Mouse (Mus musculus) CH12.LX (cell line): ENCODE measurements at regions not wholly inside any gene's neighbourhood (a gene's known extent, or its start where the extent isn't known, plus 50 kb on each side); places are given as distances from the start of the nearest gene placed in this dataset.

ENCODE experiments used
- DNase-seq: peaks from one replicate; pipeline ENCODE4 v3.0.0-alpha.2; 2013; ENCODE audit errors: extremely low read depth
- H3K27ac ChIP-seq: 2 replicates; pipeline ENCODE4 v1.5.1; 2012; ENCODE audit warnings: low read depth, mild to moderate bottlenecking, control low read depth, moderate library complexity; ENCODE audit not compliant: insufficient read depth
- H3K27me3 ChIP-seq: replicated peaks from 2 replicates; pipeline ENCODE3; 2012; ENCODE audit warnings: inconsistent platforms
- H3K36me3 ChIP-seq, 2 experiments: replicated peaks in 1 of 2; 2 replicates each; pipeline versions ENCODE3 to v1.6.1; 2012; ENCODE audit warnings: inconsistent platforms in 1 of 2, low read length in 1 of 2, mild to moderate bottlenecking in 1 of 2, mixed read lengths in 1 of 2, moderate library complexity in 1 of 2; ENCODE audit not compliant: control insufficient read depth in 1 of 2, insufficient read depth in 1 of 2
- H3K4me1 ChIP-seq, 2 experiments: 2 replicates each; pipeline ENCODE4 v1.6.1; 2012; ENCODE audit warnings: inconsistent platforms in 1 of 2, moderate library complexity in 1 of 2; ENCODE audit not compliant: insufficient read depth in 2 of 2, control insufficient read depth in 1 of 2
- H3K4me2 ChIP-seq: 2 replicates; pipeline ENCODE4 v1.6.1; 2012; ENCODE audit warnings: low read depth, mild to moderate bottlenecking, control low read depth; ENCODE audit not compliant: poor library complexity, insufficient read depth, severe bottlenecking
- H3K4me3 ChIP-seq, 3 experiments: fragments of 150-350 bp in 1 of 3; sonication (generic) in 1 of 3; replicated peaks in 1 of 3; 2 replicates each; pipeline versions ENCODE3 to v1.5.1; 2011 to 2012; ENCODE audit warnings: low read depth in 2 of 3, low read length in 2 of 3, mild to moderate bottlenecking in 2 of 3, moderate library complexity in 2 of 3, control low read depth in 1 of 3, improper control_type of control experiment in 1 of 3, inconsistent platforms in 1 of 3, mixed read lengths in 1 of 3; ENCODE audit not compliant: poor library complexity in 1 of 3
- H3K79me2 ChIP-seq: replicated peaks from 2 replicates; pipeline ENCODE4 v1.6.1; 2012; ENCODE audit warnings: mild to moderate bottlenecking, moderate library complexity; ENCODE audit not compliant: control insufficient read depth, poor library complexity, insufficient read depth, severe bottlenecking; ENCODE audit errors: extremely low read depth
- H3K9ac ChIP-seq: 2 replicates; pipeline ENCODE4 v1.6.1; 2012; ENCODE audit warnings: low read depth, mild to moderate bottlenecking, control low read depth, moderate library complexity; ENCODE audit not compliant: insufficient read depth
- H3K9me3 ChIP-seq: replicated peaks from 2 replicates; pipeline ENCODE3; 2012; ENCODE audit warnings: low read length, inconsistent platforms, mixed read lengths
- CHD1 ChIP-seq: IDR thresholded peaks from 2 replicates; pipeline ENCODE4 v1.6.1; 2012; ENCODE audit warnings: low read depth, low read length, improper control_type of control experiment, inconsistent platforms
- CHD2 ChIP-seq: IDR thresholded peaks from 2 replicates; pipeline ENCODE4 v1.6.1; 2011; ENCODE audit warnings: low read length, improper control_type of control experiment
- CTCF ChIP-seq, 2 experiments: IDR thresholded peaks in 1 of 2; conservative IDR thresholded peaks in 1 of 2; 2 replicates each; pipeline ENCODE4 v1.5.1; 2011 to 2012; ENCODE audit warnings: low read depth in 2 of 2, low read length in 2 of 2, improper control_type of control experiment in 1 of 2, inconsistent platforms in 1 of 2, mild to moderate bottlenecking in 1 of 2, moderate library complexity in 1 of 2
- ELF1 ChIP-seq: IDR thresholded peaks from 2 replicates; pipeline ENCODE4 v1.6.1; 2014; ENCODE audit warnings: low read depth, mild to moderate bottlenecking, inconsistent platforms, low read length, improper control_type of control experiment
- EP300 ChIP-seq: IDR thresholded peaks from 2 replicates; pipeline ENCODE4 v1.6.1; 2011; ENCODE audit warnings: low read length, improper control_type of control experiment
- HCFC1 ChIP-seq: IDR thresholded peaks from 2 replicates; pipeline ENCODE4 v1.6.1; 2012; ENCODE audit warnings: low read depth, mild to moderate bottlenecking, inconsistent platforms, low read length, improper control_type of control experiment
- JUN ChIP-seq: IDR thresholded peaks from 2 replicates; pipeline ENCODE4 v1.6.1; 2011; ENCODE audit warnings: low read depth, mild to moderate bottlenecking, low read length, improper control_type of control experiment, moderate library complexity; ENCODE audit not compliant: insufficient read depth
- KAT2A ChIP-seq: IDR thresholded peaks from 2 replicates; pipeline ENCODE4 v1.6.1; 2012; ENCODE audit warnings: low read length, improper control_type of control experiment, inconsistent platforms; ENCODE audit not compliant: insufficient replicate concordance
- MAFK ChIP-seq: IDR thresholded peaks from 2 replicates; pipeline ENCODE4 v1.6.1; 2011; ENCODE audit warnings: low read length, improper control_type of control experiment; ENCODE audit not compliant: insufficient replicate concordance
- MAX ChIP-seq: IDR thresholded peaks from 2 replicates; pipeline ENCODE4 v1.6.1; 2011; ENCODE audit warnings: low read length, improper control_type of control experiment
- MAZ ChIP-seq: IDR thresholded peaks from 2 replicates; pipeline ENCODE4 v1.6.1; 2012; ENCODE audit warnings: low read depth, mild to moderate bottlenecking, inconsistent platforms, low read length, improper control_type of control experiment, moderate library complexity
- MEF2A ChIP-seq: IDR thresholded peaks from 2 replicates; pipeline ENCODE4 v1.6.1; 2014; ENCODE audit warnings: low read depth, mild to moderate bottlenecking, inconsistent platforms, low read length, improper control_type of control experiment, borderline replicate concordance
- MYC ChIP-seq: IDR thresholded peaks from 2 replicates; pipeline ENCODE4 v1.6.1; 2011; ENCODE audit warnings: low read depth, mild to moderate bottlenecking, improper control_type of control experiment, low read length
- NELFE ChIP-seq: IDR thresholded peaks from 2 replicates; pipeline ENCODE4 v1.6.1; 2011; ENCODE audit warnings: low read depth, low read length, improper control_type of control experiment
- NRF1 ChIP-seq: IDR thresholded peaks from 2 replicates; pipeline ENCODE4 v1.6.1; 2014; ENCODE audit warnings: low read depth, mild to moderate bottlenecking, inconsistent platforms, low read length, improper control_type of control experiment, moderate library complexity
- PAX5 ChIP-seq: IDR thresholded peaks from 2 replicates; pipeline ENCODE4 v1.6.1; 2012; ENCODE audit warnings: low read length, inconsistent platforms, mixed read lengths
- POLR2A ChIP-seq: IDR thresholded peaks from 2 replicates; pipeline ENCODE4 v1.6.1; 2011; ENCODE audit warnings: low read depth, mild to moderate bottlenecking, improper control_type of control experiment, low read length
- SIN3A ChIP-seq: IDR thresholded peaks from 2 replicates; pipeline ENCODE4 v1.6.1; 2012; ENCODE audit warnings: low read length, improper control_type of control experiment, inconsistent platforms
- SMC3 ChIP-seq: IDR thresholded peaks from 2 replicates; pipeline ENCODE4 v1.6.1; 2011; ENCODE audit warnings: low read depth, low read length, improper control_type of control experiment
- TCF12 ChIP-seq: IDR thresholded peaks from 2 replicates; pipeline ENCODE4 v1.6.1; 2014; ENCODE audit warnings: low read depth, mild to moderate bottlenecking, inconsistent platforms, low read length, improper control_type of control experiment
- USF1 ChIP-seq: IDR thresholded peaks from 2 replicates; pipeline ENCODE4 v1.6.1; 2014; ENCODE audit warnings: low read depth, mild to moderate bottlenecking, inconsistent platforms, low read length, improper control_type of control experiment
- ZC3H11A ChIP-seq: IDR thresholded peaks from 2 replicates; pipeline ENCODE4 v1.6.1; 2012; ENCODE audit warnings: low read depth, mild to moderate bottlenecking, inconsistent platforms, low read length, improper control_type of control experiment
- ZMIZ1 ChIP-seq: IDR thresholded peaks from 2 replicates; pipeline ENCODE4 v1.6.1; 2012; ENCODE audit warnings: low read depth, mild to moderate bottlenecking, inconsistent platforms, low read length, improper control_type of control experiment
- ZNF384 ChIP-seq: IDR thresholded peaks from 2 replicates; pipeline ENCODE4 v1.6.1; 2012; ENCODE audit warnings: low read depth, low read length, improper control_type of control experiment, inconsistent platforms
- dilution Hi-C: fragments of 300-500 bp; cut with MboI; formaldehyde crosslinking; loops from 2 replicates; pipeline ENCODE4 v1.14.3; 2020; ENCODE audit warnings: low sequenced_read_pairs; ENCODE audit not compliant: extremely low pct_unique_long_range_greater_than_20kb, extremely low pct_ligation_motif_present
- in situ Hi-C: fragments of 300-500 bp; cut with MboI; formaldehyde crosslinking; loops from 3 replicates; pipeline ENCODE4 v1.14.3; 2019; ENCODE audit warnings: low sequenced_read_pairs, low pct_ligation_motif_present, low pct_unique_long_range_greater_than_20kb, mixed read lengths

- no peaks in the 10 kb centered on the region for H3K36me3 ChIP-seq
- peaks cover 89% of the 10 kb centered on the region for H3K9me3 ChIP-seq
- no peak overlapping the region for H3K9ac ChIP-seq
- in situ Hi-C loops (no loop called here), dilution Hi-C loops (no loop called here)
- no peak for DNase-seq
- no peak overlapping the region for H3K4me2 ChIP-seq
- peak overlapping the region in 1 of 3 experiments; percentile 3 for H3K4me3 ChIP-seq
- H3K4me1 ChIP-seq = no peaks in the 10 kb centered on the region
- no peaks in the 10 kb centered on the region for H3K79me2 ChIP-seq
- TF ChIP-seq ELF1 (no peak), EP300 (no peak), PAX5 (no peak), JUN (no peak), MYC (no peak), ZC3H11A (no peak), KAT2A (no peak), NELFE (no peak), CHD2 (no peak), TCF12 (no peak), SIN3A (no peak), CTCF (conservative IDR thresholded peaks at IDR 0.05 in 1 of 2, IDR thresholded peaks at IDR 0.05 in 1 of 2; ENCODE audit: low read depth in 2 of 2, low read length in 2 of 2) (no peak), SMC3 (no peak), CHD1 (no peak), MEF2A (no peak), USF1 (no peak), POLR2A (no peak), NRF1 (no peak)
- H3K27me3 ChIP-seq = no peaks in the 10 kb centered on the region
- H3K27ac ChIP-seq = no peak overlapping the region
These were observed 209.1 kb upstream of the Irx2 start for GRCm38 (mm10) chr13:72419532-72419931.

GRCm38 (mm10) chr13:72425917-72426316, 202.7 kb upstream of the Irx2 start:
- Histone ChIP-seq H3K4me1 (no peaks in the 10 kb centered on the region), H3K27ac (no peak overlapping the region), H3K79me2 (no peaks in the 10 kb centered on the region), H3K9ac (no peak overlapping the region), H3K4me3 (no peak overlapping the region), H3K27me3 (no peaks in the 10 kb centered on the region), H3K9me3 (peaks cover 79% of the 10 kb centered on the region), H3K4me2 (no peak overlapping the region), H3K36me3 (no peaks in the 10 kb centered on the region)
- TF ChIP-seq ZMIZ1 (no peak), HCFC1 (no peak), MAFK (no peak), ZNF384 (no peak), CHD1 (no peak), MAZ (no peak), EP300 (no peak), NELFE (no peak), MAX (no peak)
- in situ Hi-C loops (no loop called here), dilution Hi-C loops (no loop called here)
- no peak for DNase-seq
